Mouse (Mus musculus) G1E (cell line): ENCODE data around the gene Igf2bp3.

Experiments
- CTCF ChIP-seq: IDR thresholded peaks from 2 replicates; pipeline ENCODE4 v1.5.1; 2012; ENCODE audit warnings: low read depth, low read length, inconsistent platforms, mixed read lengths
- POLR2AphosphoS5 ChIP-seq: IDR thresholded peaks from 2 replicates; pipeline ENCODE4 v1.6.1; 2012; ENCODE audit warnings: low read depth, low read length, inconsistent platforms; ENCODE audit not compliant: insufficient replicate concordance

GRCm38 (mm10) chr6:49142428-49142827 is 72.3 kb downstream of the Igf2bp3 start:
- no peak for TF ChIP-seq CTCF
- no peak for TF ChIP-seq POLR2AphosphoS5
